Mouse (Mus musculus) thymus, adult 2 months (tissue): ENCODE results near the gene Vav3. TPM values are rescaled to one million over a fixed set of nuclear protein-coding genes. Genes with fewer than 3 reads are reported as not detected.

Experiments
- DNase-seq: peaks from one replicate; pipeline ENCODE4 v3.0.0; 2021
- H3K27ac ChIP-seq: fragments of 200-500 bp; 2 replicates; pipeline ENCODE4 v1.5.1; 2012; ENCODE audit warnings: low read length, control low read depth; ENCODE audit not compliant: control insufficient read depth, insufficient read depth
- H3K27me3 ChIP-seq: fragments of 200-500 bp; 2 replicates; pipeline ENCODE4 v1.6.1; 2012; ENCODE audit warnings: mild to moderate bottlenecking, low read length, moderate library complexity, mixed read lengths; ENCODE audit not compliant: control insufficient read depth, insufficient read depth
- H3K36me3 ChIP-seq: fragments of 200-500 bp; 2 replicates; pipeline ENCODE4 v1.6.1; 2012; ENCODE audit warnings: mild to moderate bottlenecking, low read length, moderate library complexity; ENCODE audit not compliant: control insufficient read depth, insufficient read depth
- H3K4me1 ChIP-seq: fragments of 200-500 bp; replicated peaks from 2 replicates; pipeline ENCODE4 v1.6.1; 2012; ENCODE audit warnings: low read length; ENCODE audit not compliant: control insufficient read depth, insufficient read depth
- H3K4me3 ChIP-seq: fragments of 200-500 bp; 2 replicates; pipeline ENCODE4 v1.5.1; 2012; ENCODE audit warnings: mild to moderate bottlenecking, low read length, control low read depth, moderate library complexity; ENCODE audit not compliant: control insufficient read depth, insufficient read depth
- CTCF ChIP-seq: fragments of 200-500 bp; IDR thresholded peaks from 2 replicates; pipeline ENCODE4 v1.5.1; 2012; ENCODE audit warnings: mild to moderate bottlenecking, control low read depth, low read length, moderate library complexity, borderline replicate concordance; ENCODE audit not compliant: control insufficient read depth, poor library complexity, insufficient read depth; ENCODE audit errors: extremely low read depth
- POLR2A ChIP-seq: fragments of 200-500 bp; IDR thresholded peaks from 2 replicates; pipeline ENCODE4 v1.6.1; 2012; ENCODE audit warnings: mild to moderate bottlenecking, low read length, control low read depth, moderate library complexity; ENCODE audit not compliant: control insufficient read depth, poor library complexity, insufficient read depth; ENCODE audit errors: extremely low read depth
- WGBS: fragments of 180-500 bp; shearing (Covaris S2); methylation state at CpG from one replicate; pipeline ENCODE4 v1.1.7; 2018; 5-methylcytosine and 5-hydroxymethylcytosine counted together
- polyA plus RNA-seq: library from polyadenylated mRNA; depleted of rRNA; stranded (reverse); fragments of >200 nt; gene quantifications from 2 replicates; pipeline ENCODE4 v1.2.3, GENCODE M21; 2012

The Vav3 gene
- polyA plus RNA-seq, 1 experiment: 3.1 TPM

DNA sequence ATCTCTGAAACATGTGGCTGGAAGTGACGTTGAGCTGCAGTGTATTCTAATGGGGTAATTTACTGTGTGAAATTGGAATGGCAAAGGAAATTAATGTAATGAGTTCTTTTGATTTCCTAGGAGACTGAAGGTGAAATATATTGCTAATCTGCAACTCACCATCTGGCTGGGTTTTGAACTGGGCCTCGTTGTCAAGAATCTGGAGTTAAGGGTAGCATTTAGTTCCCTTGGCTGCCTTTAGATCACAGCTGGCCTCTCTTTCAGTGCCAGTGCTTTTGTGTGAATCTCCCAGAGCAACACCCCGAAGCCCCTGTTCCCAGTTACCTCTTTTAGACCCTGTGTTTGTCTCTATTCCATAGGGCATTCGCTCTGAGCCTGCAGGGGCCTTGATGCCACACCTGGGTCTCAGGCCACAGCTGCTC is 148.3 kb downstream of the Vav3 start:
- Histone ChIP-seq H3K4me3 (no peak overlapping the region), H3K27ac (no peak overlapping the region), H3K4me1 (no peaks in the 10 kb centered on the region; the same call in 1 of the 2 replicates), H3K27me3 (no peaks in the 10 kb centered on the region), H3K36me3 (no peaks in the 10 kb centered on the region)
- no peak for TF ChIP-seq CTCF
- 92% methylated on average over 4 of the region's 4 CpGs for WGBS
- DNase-seq: no peak

DNA sequence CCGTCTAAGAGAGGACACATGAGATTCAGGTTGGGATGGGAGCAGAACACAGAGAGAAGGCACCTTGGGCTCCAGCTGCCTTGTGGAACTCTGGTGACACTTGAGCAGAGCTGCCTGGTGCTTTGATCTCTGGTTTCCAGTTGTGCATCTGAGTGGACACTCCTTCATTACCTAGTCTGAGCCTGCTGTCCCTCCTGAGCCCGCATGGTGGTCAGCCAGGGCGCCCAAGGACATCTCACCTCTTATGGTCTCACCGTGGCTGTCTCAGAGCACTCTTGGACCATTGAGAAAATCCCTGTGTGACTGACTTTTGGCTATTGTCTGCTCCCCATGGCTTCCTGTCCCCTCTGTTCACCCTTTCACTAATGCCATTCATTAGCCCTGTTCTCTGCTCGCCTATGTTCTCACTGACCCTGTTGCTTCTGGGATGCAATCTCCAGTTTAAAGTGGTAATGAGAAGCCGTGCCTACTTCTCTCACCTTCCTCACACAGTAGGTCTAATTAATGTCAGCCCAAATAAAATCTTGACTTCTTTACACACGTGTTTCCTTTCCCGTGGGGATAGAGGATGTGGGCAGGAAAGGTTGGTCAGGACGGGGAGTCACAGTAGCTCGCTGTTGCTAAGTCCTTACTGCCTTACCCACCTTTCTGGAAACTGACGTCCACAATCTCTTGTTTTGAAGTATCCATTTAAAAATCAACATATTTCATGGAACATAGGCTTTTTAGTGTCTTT is 150.3 kb downstream of the Vav3 start:
- Histone ChIP-seq H3K27me3 (no peaks in the 10 kb centered on the region), H3K4me3 (no peak overlapping the region), H3K36me3 (no peaks in the 10 kb centered on the region), H3K4me1 (no peaks in the 10 kb centered on the region; the same call in 1 of the 2 replicates), H3K27ac (no peak overlapping the region)
- DNase-seq: no peak
- 55% methylated on average over 11 of the region's 11 CpGs for WGBS
- TF ChIP-seq POLR2A (no peak), CTCF (no peak)

DNA sequence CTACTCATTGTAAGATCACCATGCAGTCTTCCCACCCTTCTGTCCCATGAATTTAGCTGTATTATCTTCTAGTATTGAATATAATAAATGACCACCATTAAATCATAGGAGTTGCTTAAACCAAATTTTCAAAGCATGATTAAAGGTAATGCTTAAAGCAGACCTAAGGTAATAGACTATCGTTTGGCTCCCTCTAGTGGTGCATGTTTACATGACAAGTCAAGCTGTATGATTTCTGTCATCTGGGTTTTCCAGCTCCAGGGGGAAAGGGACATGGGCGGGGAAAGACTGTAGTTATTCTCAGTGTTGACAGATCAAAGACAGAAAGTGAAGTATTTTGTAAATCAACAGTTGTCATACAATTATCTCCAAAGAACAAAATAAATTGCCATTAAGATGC is 151.1 kb downstream of the Vav3 start:
- Histone ChIP-seq H3K27ac (no peak overlapping the region), H3K36me3 (no peaks in the 10 kb centered on the region), H3K4me1 (no peaks in the 10 kb centered on the region; the same call in 1 of the 2 replicates), H3K4me3 (no peak overlapping the region), H3K27me3 (no peaks in the 10 kb centered on the region)
- TF ChIP-seq POLR2A: no peak
- no peak for TF ChIP-seq CTCF
- 19% methylated on average over 2 of the region's 2 CpGs for WGBS
- DNase-seq: peak; percentile 66

DNA sequence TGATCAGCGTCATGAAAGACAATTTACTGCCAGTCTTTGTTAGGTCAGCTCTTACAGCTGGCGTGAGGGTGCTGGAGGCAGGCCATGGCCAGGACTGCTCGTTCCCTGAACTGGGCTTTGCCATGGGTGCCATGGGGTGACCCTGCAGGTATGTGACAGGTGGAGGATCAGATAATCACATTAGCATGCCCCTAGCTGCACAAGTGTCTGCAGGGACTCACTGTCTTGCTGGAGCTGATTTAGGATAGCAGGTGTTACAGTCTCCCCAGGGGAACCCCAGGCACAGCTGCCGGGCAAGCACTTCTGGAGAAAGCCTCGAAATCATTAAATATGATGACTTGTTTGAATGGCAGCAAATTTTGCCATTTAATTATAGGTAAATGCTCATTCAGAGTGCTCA is 156.0 kb downstream of the Vav3 start:
- TF ChIP-seq POLR2A: no peak
- no peak for TF ChIP-seq CTCF
- 93% methylated on average over 5 of the region's 5 CpGs for WGBS
- DNase-seq: no peak

DNA sequence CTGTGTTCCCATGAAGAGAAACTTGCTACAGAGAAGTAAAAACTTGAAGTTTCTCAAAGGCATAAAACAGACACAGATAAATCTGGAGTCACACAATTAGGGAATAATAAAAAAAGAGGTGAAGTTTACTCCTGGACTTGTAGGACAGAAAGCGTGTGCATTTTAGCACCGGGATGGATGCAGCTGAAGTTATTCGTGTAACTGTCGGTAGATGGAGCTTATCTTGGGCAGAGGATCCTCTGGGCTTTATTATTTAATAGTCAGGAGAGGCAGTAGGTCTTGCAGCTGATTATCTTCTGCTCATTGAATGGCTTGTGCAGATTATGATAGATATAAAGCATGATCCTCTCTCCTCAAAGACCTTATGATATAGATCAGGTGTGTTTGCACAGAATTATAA is 156.6 kb downstream of the Vav3 start:
- WGBS: 94% methylated on average over 4 of the region's 4 CpGs
- no peaks in the 10 kb centered on the region for H3K4me1 ChIP-seq
- H3K4me3 ChIP-seq: no peak overlapping the region
- H3K36me3 ChIP-seq: no peaks in the 10 kb centered on the region
- TF ChIP-seq POLR2A: no peak
- TF ChIP-seq CTCF: no peak
- H3K27me3 ChIP-seq: no peaks in the 10 kb centered on the region
- DNase-seq: no peak
- H3K27ac ChIP-seq: no peak overlapping the region

More for the DNA sequence above, 156.0 kb downstream of the Vav3 start:
- Histone ChIP-seq H3K4me1 (no peaks in the 10 kb centered on the region), H3K27ac (no peak overlapping the region), H3K36me3 (no peaks in the 10 kb centered on the region), H3K27me3 (no peaks in the 10 kb centered on the region), H3K4me3 (no peak overlapping the region)

DNA sequence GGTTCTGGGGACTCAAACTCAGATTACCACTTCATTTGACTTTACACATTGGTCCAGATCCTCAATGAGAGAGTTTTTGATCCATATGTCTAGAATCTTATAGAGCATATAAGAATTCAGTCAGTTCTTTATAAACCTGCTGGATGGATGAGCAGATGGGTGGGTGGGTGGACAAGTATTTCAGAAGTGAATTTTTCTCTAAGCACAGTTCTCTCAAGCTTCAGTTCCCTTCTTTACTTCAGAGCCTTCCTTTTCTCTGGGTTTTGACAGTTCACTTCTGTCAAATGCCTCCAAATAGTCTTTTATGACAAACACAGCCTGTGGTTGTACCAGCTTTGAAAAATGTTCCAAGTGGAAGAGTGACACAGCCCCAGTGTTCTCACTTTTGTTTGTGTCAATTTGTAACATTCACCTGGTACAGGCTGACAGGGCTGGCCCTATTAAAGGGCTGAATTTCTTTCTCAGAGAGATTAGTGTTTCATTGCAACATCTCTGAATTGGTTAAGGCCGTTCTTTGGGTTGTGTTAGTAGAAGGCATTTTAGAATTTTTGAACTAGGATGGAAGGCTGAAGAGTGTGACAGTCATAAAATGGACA is 159.5 kb downstream of the Vav3 start:
- no peak overlapping the region for H3K4me3 ChIP-seq
- H3K36me3 ChIP-seq: no peaks in the 10 kb centered on the region
- DNase-seq: no peak
- H3K27me3 ChIP-seq: no peaks in the 10 kb centered on the region
- no peak overlapping the region for H3K27ac ChIP-seq
- TF ChIP-seq POLR2A: no peak
- no peak for TF ChIP-seq CTCF
- 98% methylated on average over 1 of the region's 1 CpGs for WGBS
- no peaks in the 10 kb centered on the region for H3K4me1 ChIP-seq
